Mouse (Mus musculus) cerebellum, postnatal 14 days (tissue): ENCODE measurements at regions not wholly inside any gene's neighbourhood (a gene's known extent, or its start where the extent isn't known, plus 50 kb on each side); places are given as distances from the start of the nearest gene placed in this dataset.

Experiments
- DNase-seq, 2 experiments: peaks; one replicate each; pipeline ENCODE4 v3.0.0; 2021; ENCODE audit warnings: mixed read lengths in 2 of 2

- peak; percentile 47 to 61 for DNase-seq
Observed at GRCm38 (mm10) chr11:22620912-22621705, 109.2 kb downstream of the Tmem17 start.

- no peak for DNase-seq
Observed at GRCm38 (mm10) chr11:22621868-22622267, 110.0 kb downstream of the Tmem17 start.

GRCm38 (mm10) chr11:22622496-22622997, 110.7 kb downstream of the Tmem17 start:
- DNase-seq = no peak

- no peak for DNase-seq
Observed at GRCm38 (mm10) chr11:22626407-22626806, 114.5 kb downstream of the Tmem17 start.

GRCm38 (mm10) chr11:22628497-22628896, 116.6 kb downstream of the Tmem17 start:
- no peak for DNase-seq

GRCm38 (mm10) chr11:22628979-22629378, 117.1 kb downstream of the Tmem17 start:
- no peak for DNase-seq

- DNase-seq = no peak
Observed at GRCm38 (mm10) chr11:22629581-22629980, 117.7 kb downstream of the Tmem17 start.

- no peak for DNase-seq
Observed at GRCm38 (mm10) chr11:22629991-22630390, 118.1 kb downstream of the Tmem17 start.

- no peak for DNase-seq
Observed at GRCm38 (mm10) chr11:22630982-22631381, 119.1 kb downstream of the Tmem17 start.

- DNase-seq = peak; percentile 44 to 50
Observed at GRCm38 (mm10) chr11:22631606-22632313, 119.9 kb downstream of the Tmem17 start.

- no peak for DNase-seq
Observed at GRCm38 (mm10) chr11:22632314-22632700, 120.4 kb downstream of the Tmem17 start.

GRCm38 (mm10) chr11:22632988-22633387, 121.1 kb downstream of the Tmem17 start:
- DNase-seq = no peak

GRCm38 (mm10) chr11:22633961-22634360, 122.1 kb downstream of the Tmem17 start:
- no peak for DNase-seq

- no peak for DNase-seq
Observed at GRCm38 (mm10) chr11:22635021-22635420, 123.1 kb downstream of the Tmem17 start.

- no peak for DNase-seq
Observed at GRCm38 (mm10) chr11:22636321-22636720, 124.4 kb downstream of the Tmem17 start.

- no peak for DNase-seq
Observed at GRCm38 (mm10) chr11:22636761-22637557, 125.1 kb downstream of the Tmem17 start.

GRCm38 (mm10) chr11:22638171-22638570, 126.3 kb downstream of the Tmem17 start:
- DNase-seq = no peak

GRCm38 (mm10) chr11:22638700-22639099, 126.8 kb downstream of the Tmem17 start:
- no peak for DNase-seq

GRCm38 (mm10) chr11:22640371-22640990, 128.6 kb downstream of the Tmem17 start:
- DNase-seq = no peak

GRCm38 (mm10) chr11:22641450-22641849, 129.6 kb downstream of the Tmem17 start:
- no peak for DNase-seq

- no peak for DNase-seq
Observed at GRCm38 (mm10) chr11:22644010-22644625, 132.2 kb downstream of the Tmem17 start.

GRCm38 (mm10) chr11:22644877-22645276, 133.0 kb downstream of the Tmem17 start:
- no peak for DNase-seq
